Mouse (Mus musculus): ENCODE data around the gene Lifr. TPM values are rescaled to one million over a fixed set of nuclear protein-coding genes. Genes with fewer than 3 reads are reported as not detected.

Lifr gene
- polyA plus RNA-seq, 1 experiment = 23.5 TPM

GRCm38 (mm10) chr15:7233393-7234090, 143.1 kb downstream of the Lifr start:
- no peak overlapping the region for H3K27ac ChIP-seq (ENCODE audit: insufficient read depth, low read length)
- H3K4me1 ChIP-seq (ENCODE audit: control insufficient read depth, insufficient read depth, low read length) = no peaks in the 10 kb centered on the region
- no peak overlapping the region for H3K4me3 ChIP-seq (ENCODE audit: insufficient read depth, low read length)
- TF ChIP-seq CTCF (IDR thresholded peaks at IDR 0.05; ENCODE audit: borderline replicate concordance, insufficient read depth, low read length) (no peak), POLR2A (IDR thresholded peaks at IDR 0.05; ENCODE audit: low read depth, low read length) (no peak)

- H3K4me1 ChIP-seq (ENCODE audit: control insufficient read depth, insufficient read depth, low read length) = no peaks in the 10 kb centered on the region
- TF ChIP-seq POLR2A (IDR thresholded peaks at IDR 0.05; ENCODE audit: low read depth, low read length) (no peak), CTCF (IDR thresholded peaks at IDR 0.05; ENCODE audit: borderline replicate concordance, insufficient read depth, low read length) (no peak)
- no peak overlapping the region for H3K4me3 ChIP-seq (ENCODE audit: insufficient read depth, low read length)
- H3K27ac ChIP-seq (ENCODE audit: insufficient read depth, low read length) = no peak overlapping the region
These were observed 149.5 kb downstream of the Lifr start for GRCm38 (mm10) chr15:7239904-7240303.

DNA sequence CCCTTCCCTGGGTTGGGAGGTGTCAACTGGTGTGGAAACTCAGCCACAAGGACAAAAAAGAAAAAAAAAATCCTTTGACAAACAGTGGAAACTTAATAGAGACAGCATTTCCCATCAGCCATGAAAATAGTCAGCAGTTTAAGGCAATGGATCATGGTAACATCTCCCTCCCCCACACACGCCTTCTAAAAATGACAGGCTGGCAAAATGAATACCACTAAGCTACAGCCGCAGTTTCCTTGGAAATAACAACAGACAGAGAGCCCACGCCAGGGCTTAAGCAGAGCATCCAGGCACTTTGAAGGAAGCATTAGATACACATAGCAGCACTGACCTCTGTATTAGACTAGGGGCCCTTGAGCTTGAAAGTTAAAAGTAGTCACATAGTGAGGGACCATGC, 150.5 kb downstream of the Lifr start:
- TF ChIP-seq CTCF (IDR thresholded peaks at IDR 0.05; ENCODE audit: borderline replicate concordance, insufficient read depth, low read length) (no peak), POLR2A (IDR thresholded peaks at IDR 0.05; ENCODE audit: low read depth, low read length) (no peak)
- H3K4me1 ChIP-seq (ENCODE audit: control insufficient read depth, insufficient read depth, low read length) = no peaks in the 10 kb centered on the region
- no peak overlapping the region for H3K4me3 ChIP-seq (ENCODE audit: insufficient read depth, low read length)
- H3K27ac ChIP-seq (ENCODE audit: insufficient read depth, low read length) = no peak overlapping the region

DNA sequence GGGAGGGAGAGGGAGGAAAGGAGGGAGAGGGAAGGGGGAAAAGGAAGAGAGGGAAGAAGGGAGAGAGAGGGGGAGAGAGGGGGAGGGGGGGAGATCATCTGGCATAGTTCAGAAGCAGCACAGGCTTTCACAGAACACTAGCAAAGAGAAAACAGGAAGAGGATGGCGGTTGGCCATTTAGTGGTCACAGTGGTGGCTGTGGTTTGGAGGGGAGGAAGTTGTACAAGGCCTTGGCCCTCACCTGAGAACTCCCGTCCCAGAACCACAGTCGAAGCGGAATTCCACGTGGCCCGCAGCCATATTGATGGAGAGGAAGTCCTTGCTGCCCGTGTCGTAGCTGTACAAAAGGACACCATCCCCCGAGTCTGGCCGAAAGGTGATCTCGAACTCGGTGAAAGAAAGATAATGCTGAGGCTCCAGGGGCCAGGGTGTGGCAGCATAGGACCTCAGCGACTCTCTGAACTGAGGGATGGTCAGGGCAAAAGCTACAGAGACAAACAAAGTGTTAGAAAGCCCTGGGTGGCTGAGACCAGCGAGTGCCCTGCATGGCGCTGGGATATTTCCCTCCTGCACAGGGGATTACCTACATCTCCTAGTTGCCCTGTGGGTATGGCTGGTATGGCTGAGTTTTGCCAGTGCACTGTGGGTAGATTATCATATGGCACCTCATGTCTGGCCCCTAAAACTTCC, 151.9 kb downstream of the Lifr start:
- no peaks in the 10 kb centered on the region for H3K4me1 ChIP-seq (ENCODE audit: control insufficient read depth, insufficient read depth, low read length)
- no peak for TF ChIP-seq POLR2A (IDR thresholded peaks at IDR 0.05; ENCODE audit: low read depth, low read length)
- no peak for TF ChIP-seq CTCF (IDR thresholded peaks at IDR 0.05; ENCODE audit: borderline replicate concordance, insufficient read depth, low read length)
- no peak overlapping the region for H3K27ac ChIP-seq (ENCODE audit: insufficient read depth, low read length)
- no peak overlapping the region for H3K4me3 ChIP-seq (ENCODE audit: insufficient read depth, low read length)

Other genes starting within 250 kb of the Lifr start
- 137 and 168 TPM in 2 replicates for gene Osmr, start 215.6 kb upstream of the Lifr start, polyA plus RNA-seq (2011; ENCODE audit: insufficient read length, low read depth, missing spikeins)

Measured in embryonic fibroblast, embryonic 13.5 days (primary cell).